Mouse (Mus musculus) bone marrow, adult 2 months (tissue): Measurements from ENCODE around the gene Pcsk6. TPM values are rescaled to one million over a fixed set of nuclear protein-coding genes. Genes with fewer than 3 reads are reported as not detected.

Source experiments
- H3K27ac ChIP-seq: fragments of 200-500 bp; 2 replicates; pipeline ENCODE4 v1.5.1; 2012; ENCODE audit warnings: low read depth, mild to moderate bottlenecking, control low read depth, inconsistent platforms, low read length; ENCODE audit not compliant: control insufficient read depth, poor library complexity, insufficient read depth
- H3K4me1 ChIP-seq: fragments of 200-500 bp; 2 replicates; pipeline ENCODE4 v1.6.1; 2011; ENCODE audit warnings: low read length; ENCODE audit not compliant: control insufficient read depth, insufficient read depth
- H3K4me3 ChIP-seq: fragments of 200-500 bp; replicated peaks from 2 replicates; pipeline ENCODE3; 2011; ENCODE audit warnings: mild to moderate bottlenecking, low read depth, low read length, control low read depth; ENCODE audit not compliant: control insufficient read depth
- CTCF ChIP-seq: fragments of 200-500 bp; IDR thresholded peaks from 2 replicates; pipeline ENCODE4 v1.5.1; 2011; ENCODE audit warnings: low read length, control low read depth; ENCODE audit not compliant: control insufficient read depth, insufficient read depth
- POLR2A ChIP-seq: fragments of 200-500 bp; IDR thresholded peaks from 2 replicates; pipeline ENCODE4 v1.6.1; 2011; ENCODE audit warnings: low read depth, mild to moderate bottlenecking, control low read depth, low read length, borderline replicate concordance; ENCODE audit not compliant: control insufficient read depth
- WGBS: fragments of 180-500 bp; shearing (Covaris S2); methylation state at CpG from one replicate; pipeline ENCODE4 v1.1.7; 2018; 5-methylcytosine and 5-hydroxymethylcytosine counted together
- polyA plus RNA-seq: library from polyadenylated mRNA; stranded (reverse); fragments of >200 nt; gene quantifications from 2 replicates; pipeline ENCODE4 v1.2.4, GENCODE M21; 2011; ENCODE audit warnings: low replicate concordance; ENCODE audit not compliant: missing spikeins, insufficient read depth, insufficient read length

Gene Pcsk6
- polyA plus RNA-seq, 1 experiment: 5.3 TPM

DNA sequence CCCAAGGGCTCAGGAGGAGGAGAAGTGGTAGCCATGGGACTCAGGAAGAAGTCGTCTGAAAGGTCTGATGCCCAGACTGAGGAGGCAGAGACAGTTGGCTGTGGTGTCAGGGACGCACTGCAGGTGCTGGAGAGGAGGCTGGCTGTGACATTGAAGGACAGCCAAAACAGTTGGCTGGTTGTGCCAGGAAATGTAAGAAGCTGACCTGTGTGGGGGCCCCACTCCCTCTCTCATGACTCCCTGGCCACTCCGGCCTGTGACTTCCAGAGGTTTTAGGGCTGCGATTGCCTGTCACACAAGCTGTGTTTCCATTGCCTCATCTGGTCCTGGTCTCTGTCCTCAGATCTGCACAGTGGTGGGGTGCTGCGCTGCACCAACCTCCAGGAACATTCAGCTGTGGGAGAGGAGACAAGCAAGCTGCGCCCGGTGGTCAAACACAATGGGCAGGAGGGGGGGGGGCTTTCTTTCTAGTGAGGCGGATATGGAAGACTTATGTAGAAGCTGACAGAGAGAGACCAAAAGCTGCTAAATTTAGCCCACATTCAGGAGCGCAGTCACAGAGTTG lies 30.8 kb downstream of the Pcsk6 start:
- WGBS: 66% methylated on average over 9 of the region's 9 CpGs

GRCm38 (mm10) chr7:65893546-65893945 lies 32.0 kb downstream of the Pcsk6 start:
- no peak overlapping the region for H3K27ac ChIP-seq
- WGBS: 88% methylated on average over 10 of the region's 10 CpGs
- H3K4me3 ChIP-seq: no peak overlapping the region
- H3K4me1 ChIP-seq: no peaks in the 10 kb centered on the region
- TF ChIP-seq CTCF: no peak
- no peak for TF ChIP-seq POLR2A

More for the DNA sequence above, 30.8 kb downstream of the Pcsk6 start:
- Histone ChIP-seq H3K27ac (no peak overlapping the region), H3K4me3 (no peak overlapping the region), H3K4me1 (no peaks in the 10 kb centered on the region)
- TF ChIP-seq CTCF (no peak), POLR2A (no peak)

DNA sequence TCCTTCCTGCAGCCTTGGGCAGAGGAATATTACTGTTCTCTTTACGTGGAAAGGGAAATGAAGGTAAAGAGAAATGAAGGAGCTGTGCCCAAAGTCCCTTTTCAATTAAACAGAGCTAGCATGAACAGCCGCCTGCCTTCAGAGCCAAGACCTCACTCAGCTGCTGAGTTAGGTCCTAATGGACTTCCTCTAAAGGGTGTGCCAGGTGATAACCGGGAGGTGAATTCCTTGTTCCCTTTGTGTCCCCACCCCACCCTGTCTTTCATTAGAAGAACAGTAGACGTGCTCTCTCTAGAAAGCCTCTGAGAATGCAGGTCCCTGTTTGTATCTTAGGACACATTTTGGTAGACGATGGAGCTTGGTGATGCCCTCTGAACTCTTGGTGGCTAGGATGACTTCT lies 33.7 kb downstream of the Pcsk6 start:
- H3K27ac ChIP-seq: no peak overlapping the region
- no peaks in the 10 kb centered on the region for H3K4me1 ChIP-seq
- WGBS: 60% methylated on average over 5 of the region's 5 CpGs
- TF ChIP-seq POLR2A (no peak), CTCF (no peak)
- H3K4me3 ChIP-seq: no peak overlapping the region

- WGBS: 79% methylated on average over 11 of the region's 11 CpGs
- no peak for TF ChIP-seq POLR2A
- no peak for TF ChIP-seq CTCF
- Histone ChIP-seq H3K4me3 (no peak overlapping the region), H3K4me1 (no peaks in the 10 kb centered on the region), H3K27ac (no peak overlapping the region)
These were observed 39.7 kb downstream of the Pcsk6 start for GRCm38 (mm10) chr7:65901231-65901630.

GRCm38 (mm10) chr7:65902471-65903180 lies 41.1 kb downstream of the Pcsk6 start:
- no peak overlapping the region for H3K4me3 ChIP-seq
- no peak overlapping the region for H3K27ac ChIP-seq
- no peaks in the 10 kb centered on the region for H3K4me1 ChIP-seq
- TF ChIP-seq CTCF (no peak), POLR2A (no peak)
- 58% methylated on average over 13 of the region's 13 CpGs for WGBS

- TF ChIP-seq CTCF (no peak), POLR2A (no peak)
These were observed 41.9 kb downstream of the Pcsk6 start for GRCm38 (mm10) chr7:65903456-65903855.

GRCm38 (mm10) chr7:65906528-65907272 lies 45.2 kb downstream of the Pcsk6 start:
- Histone ChIP-seq H3K4me1 (no peaks in the 10 kb centered on the region), H3K27ac (no peak overlapping the region), H3K4me3 (no peak overlapping the region)
- 65% methylated on average over 9 of the region's 9 CpGs for WGBS
- TF ChIP-seq CTCF: no peak
- TF ChIP-seq POLR2A: no peak

More at GRCm38 (mm10) chr7:65903456-65903855, 41.9 kb downstream of the Pcsk6 start:
- Histone ChIP-seq H3K4me3 (no peak overlapping the region), H3K27ac (no peak overlapping the region), H3K4me1 (no peaks in the 10 kb centered on the region)
- 64% methylated on average over 6 of the region's 6 CpGs for WGBS
